Mouse (Mus musculus): ENCODE measurements around the gene Hivep3.

Hivep3 gene

DNA sequence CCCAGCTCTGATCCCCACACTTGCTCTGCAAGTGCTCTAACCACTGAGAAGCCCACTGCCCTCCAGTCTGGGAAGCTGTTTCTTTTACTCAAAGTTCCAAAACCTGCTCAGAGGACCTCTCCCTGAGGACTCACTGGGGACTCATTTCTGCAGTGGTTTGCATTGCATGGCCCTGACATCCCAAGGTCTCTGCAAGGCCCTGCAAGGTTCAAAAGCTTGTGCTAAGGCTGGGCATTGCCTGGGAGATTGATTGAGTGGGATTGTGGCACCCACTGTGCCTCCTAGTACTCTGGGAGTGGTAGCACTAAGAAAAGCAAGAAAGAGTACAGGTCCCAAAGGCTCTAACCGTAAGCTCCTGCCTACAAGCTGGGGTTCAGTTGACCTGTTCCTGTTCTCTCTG is 279.3 kb downstream of the Hivep3 start:
- in situ Hi-C loops (cut with MboI; ENCODE audit: low pct_unique_long_range_greater_than_20kb in 1 of 2, low sequenced_read_pairs in 2 of 2, unreplicated experiment in 1 of 2) = no loop called here

DNA sequence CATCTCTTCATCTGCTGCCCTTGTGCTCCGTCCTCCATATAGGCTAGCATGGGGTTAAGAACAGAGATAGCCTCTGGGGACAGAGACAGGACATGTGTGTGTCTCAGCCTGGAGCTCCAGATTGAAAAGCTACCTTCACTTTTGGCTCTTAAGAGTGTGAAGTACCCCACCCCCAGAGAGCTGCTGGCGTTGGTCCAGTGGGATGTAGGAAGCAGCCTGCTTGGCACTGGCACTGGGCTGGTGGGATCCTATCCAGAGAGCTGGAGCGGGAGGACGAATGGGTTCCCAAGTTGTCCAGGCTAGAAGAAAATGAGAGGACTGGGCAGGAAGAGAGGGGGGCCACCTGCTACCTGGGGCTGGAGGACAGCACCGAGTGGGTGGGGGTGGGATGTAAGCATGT is 284.8 kb downstream of the Hivep3 start:
- in situ Hi-C loops (cut with MboI; ENCODE audit: low pct_unique_long_range_greater_than_20kb in 1 of 2, low sequenced_read_pairs in 2 of 2, unreplicated experiment in 1 of 2) = no loop called here

DNA sequence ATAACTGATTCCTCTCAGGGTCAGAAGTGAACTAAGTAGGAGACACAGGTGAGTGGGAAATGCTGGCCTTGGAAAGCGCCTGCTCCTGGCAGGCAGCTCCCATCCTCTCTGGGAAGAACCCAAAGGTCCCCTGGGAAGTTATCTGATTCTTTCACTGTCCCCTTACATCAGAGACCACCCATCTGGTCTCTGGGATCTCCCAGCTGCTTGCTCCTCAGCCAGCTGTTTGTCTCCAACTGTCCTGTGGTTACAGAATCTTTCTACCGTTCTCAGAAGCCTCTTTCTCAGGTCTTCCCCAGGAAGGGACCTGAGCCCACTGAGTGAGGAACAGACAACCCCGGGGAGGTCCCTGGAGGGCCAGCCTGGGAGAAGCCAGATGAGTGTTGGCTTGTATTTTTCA is 288.8 kb downstream of the Hivep3 start:
- in situ Hi-C loops (cut with MboI; ENCODE audit: low pct_unique_long_range_greater_than_20kb in 1 of 2, low sequenced_read_pairs in 2 of 2, unreplicated experiment in 1 of 2) = no loop called here

DNA sequence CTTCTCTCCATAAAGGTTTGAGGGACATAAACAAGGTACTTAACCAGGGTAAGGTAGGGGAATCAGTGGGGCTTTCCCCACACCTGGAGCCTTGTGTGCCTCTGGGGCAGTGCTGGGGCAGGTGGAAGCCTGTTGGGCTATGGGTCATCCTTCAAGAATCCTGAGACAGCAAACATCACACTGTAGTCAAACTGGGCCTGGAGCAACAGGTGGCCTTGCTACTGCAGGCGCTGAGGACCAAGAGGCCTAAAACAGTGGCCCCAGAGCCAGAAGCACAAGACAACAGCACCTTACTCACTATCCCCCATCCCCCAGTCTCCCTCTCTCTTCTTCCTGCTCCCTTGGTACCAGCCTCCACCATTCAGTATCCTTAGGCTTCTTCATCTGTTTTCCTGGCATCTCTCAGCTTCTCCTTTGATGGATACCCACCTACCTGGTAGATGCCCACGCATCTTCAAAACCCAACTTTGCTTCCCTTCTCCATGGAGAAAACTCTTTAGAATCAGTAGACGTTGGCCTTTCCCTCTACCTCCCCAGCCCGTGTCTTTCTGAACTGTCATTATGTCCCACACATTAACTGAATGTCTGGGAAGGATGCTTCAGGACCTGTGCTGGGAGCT is 289.7 kb downstream of the Hivep3 start:
- in situ Hi-C loops (cut with MboI; ENCODE audit: low pct_unique_long_range_greater_than_20kb in 1 of 2, low sequenced_read_pairs in 2 of 2, unreplicated experiment in 1 of 2) = no loop called here

DNA sequence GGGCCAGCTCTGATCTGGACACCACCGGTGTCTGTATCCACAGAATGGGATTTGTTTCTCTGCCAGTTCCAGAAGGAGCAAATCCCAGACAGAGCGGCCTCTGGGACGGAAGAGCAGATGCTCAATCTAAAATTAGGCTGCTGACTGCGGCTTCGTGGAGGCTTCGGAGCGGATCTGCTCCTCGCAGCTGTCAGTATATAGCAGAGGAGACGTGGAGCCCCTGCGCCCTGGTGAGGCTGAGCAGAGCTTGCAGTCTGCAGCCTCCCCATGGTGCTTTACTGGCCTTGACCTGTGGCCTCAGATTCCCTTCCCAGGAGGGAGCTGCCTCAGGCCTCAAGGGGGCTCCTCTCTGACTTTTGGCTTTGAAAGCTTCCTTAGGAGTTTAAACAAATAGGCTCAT is 290.5 kb downstream of the Hivep3 start:
- in situ Hi-C loops (cut with MboI; ENCODE audit: low pct_unique_long_range_greater_than_20kb in 1 of 2, low sequenced_read_pairs in 2 of 2, unreplicated experiment in 1 of 2) = no loop called here

DNA sequence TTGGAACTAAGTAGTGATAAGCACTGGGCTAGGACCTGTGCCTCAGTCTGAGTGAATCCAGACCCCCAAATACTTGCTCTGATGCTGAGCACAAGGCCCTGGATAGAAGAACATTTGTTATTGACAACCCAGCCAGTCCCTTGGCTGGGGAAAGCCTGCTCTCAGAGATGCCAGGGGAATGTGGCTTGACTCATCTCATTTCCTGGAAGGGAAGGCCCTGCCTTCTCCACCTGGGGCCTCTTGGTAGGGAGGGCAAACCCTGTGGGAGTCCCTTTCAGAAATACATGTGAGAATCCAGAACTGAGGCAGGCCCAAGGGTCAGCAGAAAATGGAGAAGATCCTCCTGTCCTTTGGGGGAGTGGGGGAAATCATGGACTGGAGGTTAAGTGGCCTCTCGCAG is 294.1 kb downstream of the Hivep3 start:
- in situ Hi-C loops (cut with MboI; ENCODE audit: low pct_unique_long_range_greater_than_20kb in 1 of 2, low sequenced_read_pairs in 2 of 2, unreplicated experiment in 1 of 2) = no loop called here

DNA sequence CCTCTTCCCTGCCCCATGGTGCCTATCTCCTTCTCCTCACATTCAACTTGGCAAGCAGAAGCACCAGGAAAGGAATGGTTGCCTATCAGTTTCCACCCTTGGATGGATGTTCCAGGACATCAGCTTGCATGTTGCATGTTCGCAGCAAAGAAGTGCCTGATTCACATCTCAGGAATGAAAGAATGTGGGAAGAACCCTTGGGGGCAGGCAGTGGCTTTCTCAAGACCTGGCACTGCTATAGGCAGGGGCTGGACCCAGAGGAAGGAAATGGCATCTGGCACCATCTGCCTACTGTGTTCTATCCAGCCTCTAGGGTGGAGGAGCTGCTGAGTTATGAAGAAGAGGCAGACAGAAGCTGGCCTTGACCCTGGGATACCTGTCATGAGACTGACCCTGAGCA is 296.4 kb downstream of the Hivep3 start:
- in situ Hi-C loops (cut with MboI; ENCODE audit: low pct_unique_long_range_greater_than_20kb in 1 of 2, low sequenced_read_pairs in 2 of 2, unreplicated experiment in 1 of 2) = no loop called here

DNA sequence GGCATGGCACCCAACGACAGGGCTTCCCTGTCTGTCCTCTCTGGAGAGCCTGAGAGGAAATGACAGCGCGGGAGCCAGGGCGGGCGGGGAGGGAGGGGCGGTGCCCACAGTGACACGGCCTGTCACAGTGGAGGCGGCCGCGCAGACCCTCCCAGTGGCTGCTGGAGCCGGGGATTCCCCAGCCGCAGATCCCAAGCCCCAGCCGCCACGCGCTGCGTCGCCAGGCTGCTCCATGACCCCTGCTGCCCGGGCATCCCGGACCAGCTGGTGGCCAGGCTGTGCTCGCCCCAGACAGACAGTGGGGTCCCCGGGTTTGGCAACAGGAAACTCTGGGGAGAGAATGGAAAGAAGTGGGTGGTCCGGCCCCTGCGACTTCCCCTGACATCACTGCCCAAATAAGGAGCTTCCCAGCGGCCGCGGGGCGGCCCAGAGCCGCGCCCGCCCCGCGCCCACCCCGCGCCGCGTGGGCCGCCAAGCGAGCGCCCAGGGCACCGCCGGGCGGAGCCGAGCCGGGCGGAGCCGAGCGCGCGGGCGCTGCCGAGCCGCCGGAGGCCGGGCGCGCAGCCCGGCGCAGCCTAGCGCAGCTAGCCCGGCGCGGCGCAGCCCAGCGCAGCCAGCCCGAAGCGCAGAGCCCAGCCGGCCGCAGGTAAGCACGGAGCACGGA is 298.9 kb downstream of the Hivep3 start:
- in situ Hi-C loops (cut with MboI; ENCODE audit: low pct_unique_long_range_greater_than_20kb in 1 of 2, low sequenced_read_pairs in 2 of 2, unreplicated experiment in 1 of 2) = no loop called here

DNA sequence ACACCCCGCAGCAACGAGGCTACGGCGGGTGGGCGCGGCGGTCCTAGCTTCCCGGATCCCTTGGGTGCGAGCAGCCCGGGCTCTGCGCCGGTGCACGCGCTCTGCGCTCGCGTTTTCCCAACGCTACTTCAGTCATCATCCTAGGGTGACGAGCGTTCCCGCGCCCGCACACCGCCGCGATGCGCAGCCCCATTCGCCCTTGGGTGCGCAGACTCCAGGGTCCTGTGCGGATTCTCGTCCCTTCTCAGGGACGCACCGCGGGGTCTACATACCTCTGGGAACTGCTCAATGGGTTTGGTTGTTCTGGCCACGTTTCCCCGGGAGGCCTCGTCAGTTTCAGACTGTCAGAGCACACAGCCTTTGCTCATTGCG is 299.4 kb downstream of the Hivep3 start:
- in situ Hi-C loops (cut with MboI; ENCODE audit: low pct_unique_long_range_greater_than_20kb in 1 of 2, low sequenced_read_pairs in 2 of 2, unreplicated experiment in 1 of 2) = no loop called here

DNA sequence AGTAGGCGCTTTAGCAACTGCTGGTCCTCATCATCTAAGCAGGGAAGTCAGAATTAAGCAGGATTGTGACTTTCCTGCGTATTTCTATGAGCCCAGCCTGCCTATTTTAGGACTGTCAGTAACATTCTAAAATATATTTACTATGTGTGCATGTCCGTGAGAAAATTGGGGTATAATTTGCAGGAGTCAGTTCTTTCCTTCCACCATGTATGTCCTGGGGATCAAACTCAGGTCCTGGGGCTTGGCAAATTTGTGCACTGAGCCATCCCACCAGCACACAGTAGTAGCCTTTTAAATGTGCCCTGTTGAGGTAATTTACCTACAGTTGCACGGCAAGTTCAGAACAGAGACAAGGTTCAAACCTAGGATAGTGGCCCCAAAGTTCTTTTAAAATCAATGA is 302.7 kb downstream of the Hivep3 start:
- in situ Hi-C loops (cut with MboI; ENCODE audit: low pct_unique_long_range_greater_than_20kb in 1 of 2, low sequenced_read_pairs in 2 of 2, unreplicated experiment in 1 of 2) = no loop called here

DNA sequence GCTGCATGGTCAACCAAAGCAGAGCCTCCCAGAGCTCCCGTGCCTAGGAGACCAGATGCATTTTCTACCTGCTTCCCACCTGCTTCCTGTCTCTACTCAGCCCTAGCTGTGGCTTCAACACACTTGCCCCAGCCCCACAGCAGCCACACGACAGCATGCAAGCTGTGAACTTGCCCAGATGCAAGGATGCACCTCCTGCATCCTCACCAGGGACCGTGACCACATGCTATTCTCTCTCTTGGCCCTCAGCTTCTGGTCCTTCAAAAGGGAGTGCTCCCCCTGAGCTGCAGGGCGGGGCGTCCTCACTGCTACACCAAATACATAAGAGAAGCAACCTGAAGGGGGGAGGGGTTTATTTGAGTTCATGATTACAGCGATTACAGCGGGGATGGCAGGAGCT is 303.4 kb downstream of the Hivep3 start:
- in situ Hi-C loops (cut with MboI; ENCODE audit: low pct_unique_long_range_greater_than_20kb in 1 of 2, low sequenced_read_pairs in 2 of 2, unreplicated experiment in 1 of 2) = no loop called here

DNA sequence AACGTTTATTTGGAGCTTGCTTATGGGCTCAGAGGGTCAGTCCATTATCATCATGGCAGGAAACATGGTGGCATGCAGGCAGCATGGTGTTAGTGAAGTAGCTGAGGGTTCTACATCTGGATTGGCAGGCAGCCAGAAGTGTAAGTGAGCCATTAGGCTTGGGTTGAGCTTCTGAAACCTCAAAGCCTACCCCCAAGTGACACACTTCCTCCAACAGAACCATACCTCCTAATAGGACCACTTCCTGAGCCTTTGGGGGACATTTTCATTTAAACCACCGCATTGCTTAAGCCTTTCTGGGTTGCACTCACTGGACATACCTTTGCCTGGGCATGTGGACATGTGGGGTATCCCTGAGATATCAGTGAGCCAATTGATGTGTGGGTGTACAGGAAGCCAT is 307.9 kb downstream of the Hivep3 start:
- in situ Hi-C loops (cut with MboI; ENCODE audit: low pct_unique_long_range_greater_than_20kb in 1 of 2, low sequenced_read_pairs in 2 of 2, unreplicated experiment in 1 of 2) = no loop called here

DNA sequence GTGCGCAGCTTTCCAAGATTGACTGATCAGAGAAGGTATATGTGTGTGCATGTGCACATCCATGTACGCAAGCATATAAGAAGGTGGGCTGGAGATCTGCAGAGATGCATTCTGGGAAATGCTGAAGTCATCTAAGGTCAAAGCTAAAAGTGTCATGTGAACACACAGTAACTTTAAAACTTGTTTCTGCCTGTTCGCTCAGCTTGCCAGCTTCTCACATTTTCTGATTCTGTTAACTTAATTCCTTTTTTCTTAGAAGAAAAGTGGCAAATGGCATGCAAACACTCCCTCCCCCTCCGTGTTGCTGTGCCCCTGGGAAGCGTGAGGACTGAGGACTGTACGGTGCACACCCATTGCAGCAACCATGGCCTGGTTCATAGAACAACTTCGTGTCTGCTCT is 308.9 kb downstream of the Hivep3 start:
- in situ Hi-C loops (cut with MboI; ENCODE audit: low pct_unique_long_range_greater_than_20kb in 1 of 2, low sequenced_read_pairs in 2 of 2, unreplicated experiment in 1 of 2) = no loop called here

DNA sequence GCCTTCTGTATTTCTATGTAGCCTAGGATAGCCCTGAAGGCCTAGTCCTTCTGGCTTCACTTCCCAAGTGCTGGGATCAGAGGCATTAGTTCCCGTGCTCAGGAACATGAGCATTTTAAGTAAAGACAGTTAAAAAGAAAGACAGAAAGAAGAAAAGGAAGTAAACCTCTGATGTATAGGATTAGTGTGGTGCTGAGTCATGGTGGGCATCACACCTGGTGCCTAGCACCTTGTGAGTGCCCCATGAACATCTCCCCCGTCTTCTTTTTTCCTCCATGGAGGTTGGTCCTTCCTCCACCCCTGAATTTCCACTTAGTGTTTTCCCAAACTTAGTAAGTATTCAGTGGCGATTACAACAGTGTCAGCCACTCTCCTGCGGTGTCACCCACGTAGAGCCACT is 311.0 kb downstream of the Hivep3 start:
- in situ Hi-C loops (cut with MboI; ENCODE audit: low pct_unique_long_range_greater_than_20kb in 1 of 2, low sequenced_read_pairs in 2 of 2, unreplicated experiment in 1 of 2) = no loop called here

DNA sequence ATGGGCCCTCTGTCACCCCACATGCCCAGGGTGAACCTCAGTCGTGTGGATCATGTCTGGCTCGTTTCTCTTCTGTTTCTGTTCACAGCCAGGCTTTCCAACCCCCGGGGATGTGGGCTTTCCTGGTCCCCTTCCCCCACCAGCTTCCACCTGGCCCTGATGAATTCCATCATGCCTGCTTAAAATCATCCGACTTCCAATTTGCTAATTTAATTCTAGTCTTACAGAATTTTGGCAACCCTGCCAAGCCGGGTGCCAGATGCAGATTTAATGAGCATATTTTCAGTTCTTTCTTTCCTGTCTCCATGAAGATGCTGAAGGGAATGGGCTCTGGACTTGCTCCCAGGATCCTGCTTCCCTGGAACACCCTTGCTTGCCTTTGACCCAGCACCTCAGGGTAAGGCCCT is 311.6 kb downstream of the Hivep3 start:
- in situ Hi-C loops (cut with MboI; ENCODE audit: low pct_unique_long_range_greater_than_20kb in 1 of 2, low sequenced_read_pairs in 2 of 2, unreplicated experiment in 1 of 2) = no loop called here

DNA sequence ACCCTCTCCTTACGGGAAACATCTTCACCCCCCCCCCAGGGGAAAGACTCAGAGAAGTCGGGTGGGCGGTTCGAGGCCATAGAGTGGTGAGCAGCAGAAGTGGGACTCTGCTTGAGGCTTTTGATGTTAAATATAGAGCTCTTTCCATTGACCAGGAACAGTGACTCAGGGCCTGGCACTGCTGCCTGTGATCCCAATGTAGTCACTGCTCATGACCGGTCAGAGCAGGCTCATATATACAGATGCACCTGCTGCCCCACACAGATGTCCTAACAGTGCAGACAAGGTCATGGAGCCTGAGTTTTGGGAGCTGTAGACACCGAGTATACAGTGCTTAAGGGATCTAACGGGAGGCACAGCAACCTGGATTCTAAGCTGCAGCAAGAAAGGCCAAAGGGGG is 312.3 kb downstream of the Hivep3 start:
- in situ Hi-C loops (cut with MboI; ENCODE audit: low pct_unique_long_range_greater_than_20kb in 1 of 2, low sequenced_read_pairs in 2 of 2, unreplicated experiment in 1 of 2) = no loop called here

DNA sequence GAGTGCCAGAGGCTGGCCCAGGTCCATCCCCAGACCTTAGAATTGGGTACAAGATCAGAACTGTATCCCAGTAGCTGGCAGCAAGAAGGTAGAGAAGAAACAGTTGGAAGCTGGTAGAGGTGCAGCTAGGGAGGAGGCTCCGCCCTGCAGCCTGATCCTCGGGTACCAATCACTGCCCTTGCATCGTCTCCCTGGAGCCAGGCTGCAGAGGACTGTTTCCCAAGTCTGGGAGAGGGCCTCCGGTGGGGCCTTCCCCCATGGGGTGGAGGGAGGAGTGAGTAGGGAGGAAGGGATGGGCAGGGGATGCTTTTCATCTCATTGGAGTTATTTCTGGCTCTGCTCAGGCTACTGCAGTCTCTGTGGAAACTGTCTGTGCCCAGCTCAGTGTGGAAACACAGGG is 313.5 kb downstream of the Hivep3 start:
- in situ Hi-C loops (cut with MboI; ENCODE audit: low pct_unique_long_range_greater_than_20kb in 1 of 2, low sequenced_read_pairs in 2 of 2, unreplicated experiment in 1 of 2) = no loop called here

DNA sequence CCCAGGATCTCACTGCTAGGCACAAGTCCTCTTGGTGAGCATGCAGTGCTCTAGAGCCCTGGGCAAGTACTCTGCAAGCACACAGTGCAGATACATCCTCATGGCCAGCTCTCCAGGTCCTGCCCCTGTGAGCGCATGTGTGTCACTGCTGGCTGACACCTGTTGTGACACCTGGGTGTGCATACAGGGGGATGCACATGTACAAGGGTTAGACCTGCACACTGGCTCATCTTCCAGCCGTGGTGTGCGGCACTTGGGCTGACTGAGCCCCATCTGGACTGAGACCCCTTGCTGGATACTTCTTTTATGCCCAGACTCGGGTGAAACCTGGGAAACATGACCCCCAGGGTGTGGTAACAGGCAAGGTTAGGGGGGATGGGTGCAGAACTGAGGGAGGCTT is 314.7 kb downstream of the Hivep3 start:
- in situ Hi-C loops (cut with MboI; ENCODE audit: low pct_unique_long_range_greater_than_20kb in 1 of 2, low sequenced_read_pairs in 2 of 2, unreplicated experiment in 1 of 2) = no loop called here

DNA sequence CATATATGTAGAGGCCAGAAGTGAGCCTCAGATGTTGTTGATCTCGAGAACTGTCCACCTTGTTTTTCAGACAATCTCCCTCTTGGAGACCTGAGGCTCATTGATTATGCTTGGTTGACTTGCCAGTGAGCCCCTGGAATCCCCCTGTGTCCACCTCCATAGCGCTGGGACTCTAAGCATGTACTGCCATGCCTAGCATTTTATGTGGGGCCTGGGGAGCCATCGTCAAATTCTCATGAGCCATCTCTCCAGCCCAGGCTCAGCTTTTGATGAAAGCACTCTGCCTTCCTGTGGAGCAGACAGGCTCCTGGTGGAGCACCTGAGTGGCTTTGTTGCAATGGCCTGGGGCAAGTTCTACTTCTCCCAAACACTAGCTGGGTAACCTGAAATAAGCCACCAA is 316.3 kb downstream of the Hivep3 start:
- in situ Hi-C loops (cut with MboI; ENCODE audit: low pct_unique_long_range_greater_than_20kb in 1 of 2, low sequenced_read_pairs in 2 of 2, unreplicated experiment in 1 of 2) = no loop called here

DNA sequence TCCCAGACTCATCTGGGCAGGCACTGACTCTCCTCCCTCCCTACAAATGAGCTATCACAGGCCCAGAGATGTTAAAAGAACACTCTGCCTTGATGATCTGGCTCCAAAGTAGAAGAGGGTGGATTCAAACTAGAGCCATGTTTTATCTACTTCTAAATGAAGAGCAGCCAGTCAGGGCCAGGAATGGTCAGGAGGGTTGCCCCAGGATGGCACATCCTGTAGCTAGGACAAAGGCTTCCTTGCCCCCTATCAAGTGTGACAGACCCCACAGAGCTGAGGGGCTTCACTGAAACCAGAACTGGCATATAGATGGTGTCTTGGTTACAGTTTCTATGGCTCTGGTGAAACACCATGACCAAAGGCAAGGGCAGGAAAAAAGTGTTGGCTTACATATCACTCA is 318.9 kb downstream of the Hivep3 start:
- in situ Hi-C loops (cut with MboI; ENCODE audit: low pct_unique_long_range_greater_than_20kb in 1 of 2, low sequenced_read_pairs in 2 of 2, unreplicated experiment in 1 of 2) = no loop called here

All from mouse embryonic stem cell (cell line).